Mouse (Mus musculus) lung, embryonic 16.5 days (tissue): Measurements from ENCODE around the gene Copz2. TPM values are rescaled to one million over a fixed set of nuclear protein-coding genes. Genes with fewer than 3 reads are reported as not detected.
A peak's percentile ranks its signal among the peaks of the same experiment; 100 is the strongest.
"Not testable (repeated sequence)": the region's sequence is repeated elsewhere in the genome, so short reads cannot be mapped to it uniquely, and the experiment has no call there.

ENCODE experiments used
- ATAC-seq: fragments of 200-750 bp; cut with Nextera tagmentation; 2 replicates; pipeline ENCODE4 v1.8.0; 2017; ENCODE audit warnings: low read depth, mild to moderate bottlenecking, moderate library complexity
- H3K27ac ChIP-seq: fragments of 300-500 bp; sonication (generic); 2 replicates; pipeline ENCODE4 v1.5.1; 2014; ENCODE audit warnings: mild to moderate bottlenecking, control low read depth, low read length
- H3K27me3 ChIP-seq: fragments of 300-500 bp; sonication (generic); 2 replicates; pipeline ENCODE4 v1.6.1; 2014; ENCODE audit warnings: low read depth, low read length, mixed read lengths; ENCODE audit not compliant: control insufficient read depth, insufficient read depth
- H3K36me3 ChIP-seq: fragments of 300-500 bp; sonication (generic); 2 replicates; pipeline ENCODE4 v1.6.1; 2014; ENCODE audit warnings: low read length; ENCODE audit not compliant: control insufficient read depth, insufficient read depth
- H3K4me1 ChIP-seq: fragments of 300-500 bp; sonication (generic); replicated peaks from 2 replicates; pipeline ENCODE4 v1.6.1; 2014; ENCODE audit warnings: low read length, mixed read lengths; ENCODE audit not compliant: control insufficient read depth, insufficient read depth
- H3K4me2 ChIP-seq: fragments of 300-500 bp; sonication (generic); 2 replicates; pipeline ENCODE4 v1.6.1; 2014; ENCODE audit warnings: low read depth, low read length, control low read depth
- H3K4me3 ChIP-seq: fragments of 300-500 bp; sonication (generic); 2 replicates; pipeline ENCODE4 v1.5.1; 2014; ENCODE audit warnings: mild to moderate bottlenecking, low read length, control low read depth
- H3K9ac ChIP-seq: fragments of 300-500 bp; sonication (generic); 2 replicates; pipeline ENCODE4 v1.6.1; 2014; ENCODE audit warnings: low read length, control low read depth
- H3K9me3 ChIP-seq: fragments of 300-500 bp; sonication (generic); 2 replicates; pipeline ENCODE4 v1.6.1; 2016; ENCODE audit warnings: low read length; ENCODE audit not compliant: control insufficient read depth
- WGBS: fragments of 180-500 bp; shearing (Covaris S2); extraction: QIAGEN DNeasy Blood & Tissue Kit; methylation state at CpG from one replicate; pipeline ENCODE4 v1.1.7; 2014; 5-methylcytosine and 5-hydroxymethylcytosine counted together
- polyA plus RNA-seq: library from polyadenylated mRNA; unstranded; fragments of >200 nt; fragmentation: Nextera tagmentation; extraction: Ambion mirVana; gene quantifications from 2 replicates; pipeline ENCODE4 v1.2.1, GENCODE M21; 2015

Copz2 gene
- polyA plus RNA-seq, 1 experiment from 2014 or later = 135 TPM

DNA sequence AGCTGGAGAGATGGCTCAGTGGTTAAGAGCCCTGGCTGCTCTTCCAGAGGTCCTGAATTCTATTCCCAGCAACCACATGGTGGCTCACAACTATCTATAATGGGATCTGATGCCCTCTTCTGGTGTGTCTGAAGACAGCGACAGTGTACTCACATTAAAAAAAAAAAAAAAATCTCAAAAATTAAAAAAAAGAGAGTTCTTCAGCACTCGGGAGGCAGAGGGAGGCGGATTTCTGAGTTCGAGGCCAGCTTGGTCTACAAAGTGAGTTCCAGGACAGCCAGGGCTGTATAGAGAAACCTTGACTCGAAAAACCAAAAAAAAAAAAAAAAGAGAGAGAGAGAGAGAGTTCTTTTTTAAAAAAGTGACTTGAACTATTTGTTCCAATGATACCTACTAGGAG is 525 bp upstream of the Copz2 start:
- H3K36me3 ChIP-seq, H3K27me3 ChIP-seq, H3K27ac ChIP-seq, H3K9me3 ChIP-seq, ATAC-seq: not testable (repeated sequence)
- peaks cover 10% of the 10 kb centered on the region for H3K4me1 ChIP-seq
- H3K9ac ChIP-seq = peak overlapping the region; percentile 75; the same call in 1 of the 2 replicates
- 62% methylated on average over 5 of the region's 5 CpGs for WGBS
- H3K4me2 ChIP-seq = peak overlapping the region; percentile 83
- peak overlapping the region; percentile 61 for H3K4me3 ChIP-seq

DNA sequence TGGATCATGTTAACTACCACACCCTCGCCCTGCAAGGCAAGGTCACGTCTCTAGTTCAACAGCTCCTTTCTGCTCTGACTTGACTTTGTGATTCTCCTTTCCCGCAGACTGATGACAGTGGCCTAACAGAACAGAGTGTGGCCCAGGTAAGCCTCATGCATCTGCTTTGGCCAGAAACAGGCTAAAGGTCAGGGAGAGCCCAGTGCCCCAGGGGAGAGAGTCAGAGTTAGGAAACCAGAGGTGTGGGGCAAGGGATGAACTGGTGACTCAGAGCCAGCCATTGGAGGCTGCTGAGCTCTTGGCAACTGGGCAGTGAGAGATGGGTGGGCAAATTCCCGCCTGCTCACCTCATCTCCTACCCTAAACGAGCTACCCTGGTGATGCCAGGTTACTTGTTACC is 7.8 kb downstream of the Copz2 start:
- H3K4me2 ChIP-seq = no peak overlapping the region
- peaks cover 13% of the 10 kb centered on the region for H3K4me1 ChIP-seq
- no peak overlapping the region for H3K27ac ChIP-seq
- no peak for ATAC-seq
- 74% methylated on average over 5 of the region's 5 CpGs for WGBS
- H3K9me3 ChIP-seq = no peaks in the 10 kb centered on the region
- H3K9ac ChIP-seq = no peak overlapping the region
- H3K27me3 ChIP-seq = no peaks in the 10 kb centered on the region
- H3K4me3 ChIP-seq = no peak overlapping the region
- 0 out of 2 replicates have a peak, but pooled peaks cover 2% of the 10 kb centered on the region for H3K36me3 ChIP-seq

DNA sequence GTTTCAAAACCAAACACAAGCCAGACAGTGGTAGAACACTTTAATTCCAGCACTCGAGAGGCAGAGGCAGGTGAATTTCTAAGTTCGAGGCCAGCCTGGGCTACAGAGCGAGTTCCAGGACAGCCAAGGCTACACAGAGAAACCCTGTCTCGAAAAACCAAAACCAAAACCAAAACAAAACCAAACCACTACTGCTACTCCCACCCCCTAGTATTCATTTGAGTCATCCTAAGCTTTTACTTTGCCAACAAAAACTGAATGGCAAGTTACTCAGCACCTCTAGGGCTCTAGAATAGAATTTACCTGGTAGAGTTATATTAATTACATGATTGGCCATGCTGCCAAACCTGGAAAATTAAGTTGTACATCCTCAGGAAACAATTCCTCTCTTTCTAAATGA is 10.0 kb downstream of the Copz2 start:
- Histone ChIP-seq H3K4me3 (no peak overlapping the region), H3K9me3 (no peaks in the 10 kb centered on the region), H3K4me1 (peaks cover 13% of the 10 kb centered on the region), H3K36me3 (no peaks in the 10 kb centered on the region), H3K27ac (no peak overlapping the region), H3K9ac (no peak overlapping the region), H3K27me3 (peaks cover 4% of the 10 kb centered on the region; the same call in 1 of the 2 replicates), H3K4me2 (no peak overlapping the region)
- no peak for ATAC-seq
- WGBS = 85% methylated on average over 4 of the region's 4 CpGs

DNA sequence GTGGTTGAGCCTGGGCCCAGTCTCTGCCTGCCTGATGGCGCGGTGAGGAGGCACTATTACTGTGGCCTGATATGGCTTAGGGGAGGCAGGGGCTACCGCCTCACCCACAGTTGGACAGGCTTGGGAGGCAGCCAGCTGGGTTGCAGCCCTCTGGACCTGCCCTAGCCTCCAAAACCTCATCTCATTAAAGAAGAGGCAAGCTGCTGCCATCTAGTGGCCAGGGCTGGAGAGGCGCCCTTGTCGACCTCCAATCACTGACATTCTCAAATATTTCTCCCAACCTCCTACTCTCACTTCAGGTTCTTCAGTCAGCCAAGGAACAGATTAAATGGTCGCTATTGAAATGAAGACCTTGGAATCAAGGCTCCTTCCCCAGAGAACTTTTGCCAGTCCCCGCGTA is 10.9 kb downstream of the Copz2 start:
- peak; percentile 53 for ATAC-seq
- 0 out of 2 replicates have a peak overlapping the region, but pooled peaks have one; percentile 29 for H3K9ac ChIP-seq
- H3K9me3 ChIP-seq = no peaks in the 10 kb centered on the region
- H3K4me1 ChIP-seq = peaks cover 13% of the 10 kb centered on the region
- no peak overlapping the region for H3K4me3 ChIP-seq
- H3K27ac ChIP-seq = no peak overlapping the region
- H3K4me2 ChIP-seq = no peak overlapping the region
- H3K36me3 ChIP-seq = no peaks in the 10 kb centered on the region
- peaks cover 4% of the 10 kb centered on the region; the same call in 1 of the 2 replicates for H3K27me3 ChIP-seq
- WGBS = 9% methylated on average over 8 of the region's 8 CpGs

DNA sequence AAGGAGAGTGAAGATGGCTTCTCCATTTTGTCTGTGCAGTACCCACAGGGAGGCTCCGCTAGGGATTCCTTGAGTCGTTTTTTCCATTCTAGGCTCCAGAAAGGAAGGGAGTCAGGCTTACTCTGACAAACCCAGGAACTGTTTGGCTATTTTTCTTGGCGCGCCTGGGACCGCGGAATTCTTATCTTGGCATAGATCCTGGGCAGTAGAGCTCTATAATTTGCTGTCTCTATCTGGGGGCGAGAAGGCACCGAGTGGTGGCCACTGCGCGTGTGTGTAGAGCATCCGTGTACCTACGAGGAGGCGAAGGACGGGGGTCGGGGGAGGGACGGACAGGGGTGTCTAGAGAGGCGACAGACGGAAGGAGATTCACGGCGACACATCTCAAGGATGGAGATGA is 11.8 kb downstream of the Copz2 start:
- H3K36me3 ChIP-seq = no peaks in the 10 kb centered on the region
- peak overlapping the region; percentile 91 for H3K4me2 ChIP-seq
- H3K27ac ChIP-seq = peak overlapping the region; percentile 55
- H3K4me1 ChIP-seq = peaks cover 13% of the 10 kb centered on the region
- peak; percentile 64 for ATAC-seq
- H3K9ac ChIP-seq = peak overlapping the region; percentile 63
- peaks cover 4% of the 10 kb centered on the region; the same call in 1 of the 2 replicates for H3K27me3 ChIP-seq
- H3K4me3 ChIP-seq = peak overlapping the region; percentile 56
- WGBS = 2% methylated on average over 20 of the region's 20 CpGs
- H3K9me3 ChIP-seq = no peaks in the 10 kb centered on the region

DNA sequence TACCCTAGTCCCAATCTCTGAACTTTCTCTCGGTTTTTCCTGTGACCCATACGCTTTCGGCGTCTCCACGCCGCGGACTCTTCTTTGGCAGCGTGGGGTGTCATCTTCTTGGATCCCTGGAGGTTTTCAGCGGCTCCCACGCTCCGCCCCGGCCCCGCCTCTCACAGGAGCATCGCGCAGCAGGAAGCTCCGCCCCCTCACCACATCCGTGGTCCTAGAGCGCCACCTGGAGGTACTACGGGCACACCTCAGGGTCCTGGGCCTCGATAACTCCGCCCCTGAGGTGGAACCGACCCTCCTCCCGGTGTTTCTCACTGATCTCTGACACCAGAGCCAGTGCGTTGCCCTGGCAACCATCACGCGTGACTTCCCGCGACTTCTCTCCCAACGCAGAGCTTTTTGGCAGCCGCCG is 12.2 kb downstream of the Copz2 start:
- Histone ChIP-seq H3K9ac (peak overlapping the region; percentile 63), H3K36me3 (no peaks in the 10 kb centered on the region), H3K27ac (peak overlapping the region; percentile 55; the same call in 1 of the 2 replicates), H3K4me1 (peaks cover 13% of the 10 kb centered on the region), H3K4me3 (peak overlapping the region; percentile 56), H3K9me3 (no peaks in the 10 kb centered on the region), H3K4me2 (peak overlapping the region; percentile 91), H3K27me3 (peaks cover 4% of the 10 kb centered on the region; the same call in 1 of the 2 replicates)
- ATAC-seq = peak; percentile 93
- 0% methylated on average over 31 of the region's 31 CpGs for WGBS

- Histone ChIP-seq H3K27me3 (peaks cover 4% of the 10 kb centered on the region; the same call in 1 of the 2 replicates), H3K9me3 (no peaks in the 10 kb centered on the region), H3K27ac (no peak overlapping the region), H3K4me1 (peaks cover 13% of the 10 kb centered on the region), H3K36me3 (no peaks in the 10 kb centered on the region), H3K4me3 (no peak overlapping the region), H3K4me2 (no peak overlapping the region), H3K9ac (no peak overlapping the region)
- no peak for ATAC-seq
- WGBS = 77% methylated on average over 12 of the region's 12 CpGs
Measured at GRCm38 (mm10) chr11:96862534-96862933, 12.9 kb downstream of the Copz2 start.

DNA sequence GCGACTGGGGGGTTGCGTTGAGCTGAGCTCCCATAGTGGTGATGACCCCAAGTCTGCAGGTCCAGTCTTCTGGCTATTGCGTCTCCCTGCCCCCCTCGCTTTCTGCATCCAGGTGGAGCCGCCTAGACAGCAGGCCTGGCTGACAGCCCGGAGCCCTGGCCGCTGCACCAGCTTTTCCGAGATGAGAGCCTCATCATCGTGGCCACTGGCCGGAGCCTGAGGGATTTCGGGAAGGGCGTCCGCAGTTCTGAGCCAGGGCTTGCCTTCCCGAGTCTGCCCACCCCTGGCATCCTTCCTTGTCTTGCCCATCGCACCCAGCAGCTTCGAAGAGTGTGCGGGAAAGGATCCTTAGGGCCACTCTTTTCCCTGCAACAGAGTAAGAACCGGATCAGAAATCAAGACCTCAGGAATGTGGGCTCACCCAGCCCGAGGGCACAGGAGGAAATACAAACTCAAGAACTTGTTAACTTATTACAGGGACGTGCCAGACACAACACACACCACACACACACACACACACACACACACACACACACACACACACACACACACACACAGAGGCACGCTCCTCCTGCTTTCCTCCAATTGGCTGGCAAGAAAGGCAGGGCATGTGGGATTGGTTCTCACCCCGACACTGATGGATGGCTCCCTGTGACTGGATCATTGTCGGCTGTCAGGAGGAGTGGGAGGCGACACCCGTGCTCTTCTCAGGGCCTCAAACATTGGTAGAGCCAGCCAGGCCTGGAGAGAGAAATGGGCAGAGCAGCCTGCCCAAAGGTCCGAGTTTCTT is 13.7 kb downstream of the Copz2 start:
- Histone ChIP-seq H3K36me3 (no peaks in the 10 kb centered on the region), H3K27ac (no peak overlapping the region), H3K4me2 (peak overlapping the region; percentile 21), H3K4me1 (peaks cover 13% of the 10 kb centered on the region), H3K4me3 (no peak overlapping the region), H3K27me3 (peaks cover 4% of the 10 kb centered on the region; the same call in 1 of the 2 replicates), H3K9ac (no peak overlapping the region), H3K9me3 (no peaks in the 10 kb centered on the region)
- no peak for ATAC-seq
- WGBS = 23% methylated on average over 26 of the region's 26 CpGs

DNA sequence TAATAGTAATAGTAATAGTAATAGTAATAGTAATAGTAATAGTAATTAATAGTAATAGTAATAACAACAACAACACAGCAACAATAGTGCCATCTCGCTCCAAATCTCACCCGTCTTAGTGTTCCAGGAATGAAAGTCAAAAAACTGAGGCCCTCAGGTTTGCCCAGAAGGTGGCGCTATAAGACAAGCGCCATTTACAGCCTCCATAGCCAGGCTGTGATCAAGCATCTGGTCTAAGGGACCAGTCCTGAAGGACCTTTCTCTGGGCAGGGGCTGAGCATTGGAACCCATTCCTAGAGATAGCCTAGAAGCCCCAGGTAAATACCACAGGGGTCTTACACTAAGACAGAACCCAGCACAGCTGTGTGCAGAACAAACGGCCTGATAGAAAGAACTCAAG is 17.5 kb downstream of the Copz2 start:
- Histone ChIP-seq H3K9me3 (no peaks in the 10 kb centered on the region), H3K27ac (no peak overlapping the region), H3K4me3 (no peak overlapping the region), H3K27me3 (peaks cover 4% of the 10 kb centered on the region), H3K4me1 (no peaks in the 10 kb centered on the region; the same call in 1 of the 2 replicates), H3K4me2 (no peak overlapping the region), H3K9ac (no peak overlapping the region), H3K36me3 (no peaks in the 10 kb centered on the region)
- 5% methylated on average over 5 of the region's 5 CpGs for WGBS
- ATAC-seq = no peak; the same call in 1 of the 2 replicates
